Mouse (Mus musculus) stomach, postnatal 0 days (tissue): Measurements from ENCODE around the gene Atp13a4.

Experiments used
- CTCF ChIP-seq: IDR thresholded peaks from 2 replicates; pipeline ENCODE4 v1.5.1; 2016; ENCODE audit warnings: antibody characterized with exemption, low read depth, mild to moderate bottlenecking, moderate library complexity
- EP300 ChIP-seq: optimal IDR thresholded peaks from 2 replicates; pipeline ENCODE3; 2016; ENCODE audit warnings: antibody characterized with exemption

- TF ChIP-seq CTCF = no peak
- no peak for TF ChIP-seq EP300
Measured at GRCm38 (mm10) chr16:29533641-29534040, 11.0 kb downstream of the Atp13a4 start.
